Mouse (Mus musculus) small intestine, adult 2 months (tissue): ENCODE measurements at regions not wholly inside any gene's neighbourhood (a gene's known extent, or its start where the extent isn't known, plus 50 kb on each side); places are given as distances from the start of the nearest gene placed in this dataset.

Experiments
- H3K27ac ChIP-seq: fragments of 200-500 bp; 2 replicates; pipeline ENCODE4 v1.5.1; 2012; ENCODE audit warnings: low read depth, low read length, control low read depth, inconsistent platforms; ENCODE audit not compliant: insufficient read depth
- H3K27me3 ChIP-seq: fragments of 200-500 bp; 2 replicates; pipeline ENCODE4 v1.6.1; 2012; ENCODE audit warnings: mild to moderate bottlenecking, moderate library complexity, low read length, inconsistent platforms; ENCODE audit not compliant: control insufficient read depth, insufficient read depth
- H3K36me3 ChIP-seq: fragments of 200-500 bp; 2 replicates; pipeline ENCODE4 v1.6.1; 2012; ENCODE audit warnings: mild to moderate bottlenecking, low read length, control low read depth, inconsistent platforms; ENCODE audit not compliant: control insufficient read depth, insufficient read depth
- H3K4me1 ChIP-seq: fragments of 200-500 bp; 2 replicates; pipeline ENCODE4 v1.6.1; 2012; ENCODE audit warnings: low read length, inconsistent platforms, mixed read lengths; ENCODE audit not compliant: control insufficient read depth, insufficient read depth, insufficient read length
- H3K4me3 ChIP-seq: fragments of 200-500 bp; 2 replicates; pipeline ENCODE4 v1.5.1; 2012; ENCODE audit warnings: low read depth, mild to moderate bottlenecking, control low read depth, inconsistent platforms, low read length, moderate library complexity
- CTCF ChIP-seq: fragments of 200-500 bp; IDR thresholded peaks from 2 replicates; pipeline ENCODE4 v1.5.1; 2012; ENCODE audit warnings: low read depth, mild to moderate bottlenecking, control low read depth, inconsistent platforms, low read length, moderate library complexity, mixed read lengths; ENCODE audit not compliant: insufficient replicate concordance, insufficient read length; ENCODE audit errors: extremely low read depth
- POLR2A ChIP-seq: fragments of 200-500 bp; IDR thresholded peaks from 2 replicates; pipeline ENCODE4 v1.6.1; 2012; ENCODE audit warnings: low read depth, mild to moderate bottlenecking, control low read depth, inconsistent platforms, low read length, moderate library complexity
- WGBS: fragments of 180-500 bp; shearing (Covaris S2); methylation state at CpG from one replicate; pipeline ENCODE4 v1.1.7; 2018; 5-methylcytosine and 5-hydroxymethylcytosine counted together

DNA sequence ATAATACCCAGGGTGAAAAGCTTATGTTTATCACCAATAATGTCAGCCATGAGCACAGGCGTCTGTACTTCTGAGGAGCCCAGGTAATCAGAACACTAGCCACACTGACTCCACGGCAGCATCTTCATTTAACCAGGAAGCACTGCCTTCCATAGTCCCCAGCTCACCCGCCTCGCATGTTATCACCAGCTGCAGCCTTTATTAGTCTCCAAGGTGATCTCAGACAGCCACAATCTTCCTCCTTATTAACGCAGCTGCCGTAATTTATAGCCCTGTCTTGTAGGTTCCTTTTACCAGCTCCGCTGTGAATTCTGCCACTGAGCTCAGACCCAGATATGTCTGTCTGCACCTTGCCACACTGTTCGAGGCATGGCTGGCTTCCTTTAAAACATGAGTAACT lies 127.2 kb upstream of the Sh3bp4 start:
- 21% methylated on average over 8 of the region's 8 CpGs for WGBS

DNA sequence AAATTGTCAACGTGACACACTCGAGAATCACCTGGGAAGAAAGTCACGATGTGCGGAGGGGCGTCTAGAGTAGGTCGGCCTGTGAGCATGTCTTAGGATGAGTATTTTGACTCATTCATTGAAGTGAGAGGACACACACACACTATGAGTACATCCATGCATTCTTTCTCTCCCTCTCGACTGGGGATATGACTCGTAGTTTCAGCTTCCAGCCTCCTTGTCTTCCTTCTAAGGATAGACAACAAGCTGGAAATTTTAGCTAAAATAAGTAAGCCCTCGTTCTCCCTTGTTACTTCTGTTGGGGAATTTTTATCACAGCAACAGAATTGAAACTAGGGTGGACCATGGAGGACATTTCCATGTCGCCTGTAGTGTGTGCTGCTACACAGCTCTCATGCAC lies 124.3 kb upstream of the Sh3bp4 start:
- TF ChIP-seq POLR2A (no peak), CTCF (no peak)
- Histone ChIP-seq H3K36me3 (no peaks in the 10 kb centered on the region), H3K27ac (no peak overlapping the region), H3K4me3 (no peak overlapping the region), H3K27me3 (no peaks in the 10 kb centered on the region), H3K4me1 (no peaks in the 10 kb centered on the region)
- WGBS: 89% methylated on average over 10 of the region's 10 CpGs

More for the DNA sequence above, 127.2 kb upstream of the Sh3bp4 start:
- Histone ChIP-seq H3K27me3 (no peaks in the 10 kb centered on the region), H3K27ac (no peak overlapping the region), H3K4me3 (no peak overlapping the region), H3K4me1 (no peaks in the 10 kb centered on the region), H3K36me3 (no peaks in the 10 kb centered on the region)
- TF ChIP-seq POLR2A (no peak), CTCF (no peak)

DNA sequence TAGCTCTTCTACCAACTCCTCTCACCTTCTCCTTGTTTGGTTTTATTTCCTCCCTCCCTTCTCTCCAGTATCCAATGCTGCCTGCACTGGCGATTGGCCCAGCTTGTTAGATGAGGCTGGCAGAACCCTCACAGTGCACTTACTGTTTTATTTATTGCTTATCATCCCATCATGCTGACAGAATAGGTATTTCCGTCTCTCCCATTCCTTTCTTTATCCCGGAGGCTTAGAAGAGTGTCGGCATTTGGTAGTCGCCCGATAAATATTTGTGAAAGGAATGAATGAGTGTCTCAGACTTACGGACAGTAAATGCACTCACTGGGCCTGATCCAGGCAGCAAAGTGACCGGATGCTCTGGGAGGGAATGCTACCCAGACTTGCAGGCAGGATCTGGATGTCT lies 123.8 kb upstream of the Sh3bp4 start:
- WGBS: 71% methylated on average over 8 of the region's 8 CpGs
- no peaks in the 10 kb centered on the region for H3K4me1 ChIP-seq

DNA sequence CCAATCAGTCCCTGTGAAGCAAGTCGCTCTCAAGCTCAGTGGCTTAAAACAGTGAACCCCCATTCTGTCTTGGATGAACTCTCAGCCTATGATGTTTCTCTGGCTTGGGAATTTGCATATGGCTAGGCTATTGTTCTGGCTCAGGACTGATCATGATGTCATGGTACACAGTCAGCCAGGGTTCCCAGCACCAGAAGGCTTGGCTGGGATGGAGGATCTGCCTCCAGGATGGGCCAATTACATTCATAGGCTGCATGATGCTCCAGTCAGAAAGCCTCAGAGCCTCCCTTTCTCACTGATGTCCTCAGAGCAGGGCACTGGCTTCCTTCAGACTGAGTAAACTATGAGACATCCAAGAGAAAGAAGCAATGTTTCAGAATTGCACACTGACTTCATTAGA lies 120.3 kb upstream of the Sh3bp4 start:
- Histone ChIP-seq H3K4me3 (no peak overlapping the region), H3K27ac (no peak overlapping the region), H3K4me1 (peaks cover 2% of the 10 kb centered on the region; the same call in 1 of the 2 replicates), H3K36me3 (no peaks in the 10 kb centered on the region), H3K27me3 (no peaks in the 10 kb centered on the region)
- no peak for TF ChIP-seq POLR2A
- no peak for TF ChIP-seq CTCF
- WGBS: 77% methylated on average over 1 of the region's 1 CpGs

More for the DNA sequence above, 123.8 kb upstream of the Sh3bp4 start:
- H3K4me3 ChIP-seq: no peak overlapping the region
- no peaks in the 10 kb centered on the region for H3K27me3 ChIP-seq
- no peak overlapping the region for H3K27ac ChIP-seq
- no peaks in the 10 kb centered on the region for H3K36me3 ChIP-seq
- TF ChIP-seq POLR2A: no peak
- no peak for TF ChIP-seq CTCF

DNA sequence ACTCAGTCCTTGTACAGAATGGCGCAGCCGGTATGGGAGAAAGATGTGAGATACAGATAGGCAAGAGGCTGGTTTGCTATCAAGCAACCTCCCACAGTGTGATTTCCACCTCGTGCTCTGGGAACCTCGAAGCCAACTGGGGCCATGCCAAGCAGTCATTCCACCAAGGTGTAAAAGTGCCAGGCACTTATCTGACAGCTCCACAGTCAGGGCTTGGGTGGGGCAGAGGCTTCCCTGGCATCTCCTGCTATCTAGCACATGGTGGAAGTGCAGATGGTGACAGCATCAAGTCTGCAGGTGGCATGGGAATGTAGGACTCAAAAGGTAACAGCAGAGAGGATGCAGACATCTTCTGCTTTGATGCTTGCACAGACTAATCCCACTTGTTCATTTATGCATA lies 116.7 kb upstream of the Sh3bp4 start:
- Histone ChIP-seq H3K36me3 (no peaks in the 10 kb centered on the region), H3K4me1 (peaks cover 2% of the 10 kb centered on the region; the same call in 1 of the 2 replicates), H3K27me3 (no peaks in the 10 kb centered on the region), H3K4me3 (no peak overlapping the region), H3K27ac (no peak overlapping the region)
- 49% methylated on average over 4 of the region's 4 CpGs for WGBS
- TF ChIP-seq POLR2A (no peak), CTCF (no peak)

DNA sequence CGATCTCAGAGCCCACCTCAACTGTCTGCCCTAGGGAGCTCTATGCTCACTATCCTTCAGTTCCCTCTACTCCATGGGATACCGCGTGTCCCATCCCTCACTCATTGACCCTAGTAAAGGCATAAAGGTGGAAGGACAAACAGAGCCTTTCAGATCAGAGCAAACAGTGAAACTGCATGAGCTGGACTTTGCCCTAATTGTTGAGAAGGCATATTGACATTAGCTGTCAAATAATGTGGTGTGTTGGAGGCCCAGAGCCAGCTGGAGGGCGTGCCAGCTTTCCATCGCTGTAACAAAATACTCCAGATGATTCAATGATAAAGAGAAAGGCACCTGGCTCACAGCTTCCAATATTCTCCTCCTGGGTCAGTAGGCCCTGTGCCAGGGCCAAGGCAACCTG lies 115.4 kb upstream of the Sh3bp4 start:
- Histone ChIP-seq H3K27ac (no peak overlapping the region), H3K27me3 (no peaks in the 10 kb centered on the region), H3K4me3 (no peak overlapping the region), H3K36me3 (no peaks in the 10 kb centered on the region), H3K4me1 (peaks cover 2% of the 10 kb centered on the region; the same call in 1 of the 2 replicates)
- 27% methylated on average over 5 of the region's 5 CpGs for WGBS
- TF ChIP-seq CTCF (no peak; the same call in 1 of the 2 replicates), POLR2A (no peak)

DNA sequence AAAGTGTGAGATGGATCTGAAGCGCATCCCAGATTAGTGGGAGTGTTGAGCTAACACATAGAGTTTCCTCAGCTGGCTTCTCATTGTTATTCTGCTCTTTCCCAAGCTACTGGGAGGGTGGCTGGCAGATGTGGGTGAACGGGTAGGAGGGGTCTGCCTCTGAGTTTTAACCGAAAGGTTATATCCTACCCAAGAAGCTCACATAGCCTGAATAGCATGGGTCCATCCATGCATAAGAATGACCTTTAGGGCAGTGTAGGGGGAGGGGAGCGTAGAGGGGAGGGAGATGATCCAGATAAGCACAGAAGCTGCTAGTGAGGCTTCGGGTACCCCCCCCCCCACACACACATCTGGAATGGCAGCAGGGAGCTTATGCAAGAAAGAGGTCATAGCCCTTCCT lies 113.2 kb upstream of the Sh3bp4 start:
- WGBS: 88% methylated on average over 5 of the region's 5 CpGs

DNA sequence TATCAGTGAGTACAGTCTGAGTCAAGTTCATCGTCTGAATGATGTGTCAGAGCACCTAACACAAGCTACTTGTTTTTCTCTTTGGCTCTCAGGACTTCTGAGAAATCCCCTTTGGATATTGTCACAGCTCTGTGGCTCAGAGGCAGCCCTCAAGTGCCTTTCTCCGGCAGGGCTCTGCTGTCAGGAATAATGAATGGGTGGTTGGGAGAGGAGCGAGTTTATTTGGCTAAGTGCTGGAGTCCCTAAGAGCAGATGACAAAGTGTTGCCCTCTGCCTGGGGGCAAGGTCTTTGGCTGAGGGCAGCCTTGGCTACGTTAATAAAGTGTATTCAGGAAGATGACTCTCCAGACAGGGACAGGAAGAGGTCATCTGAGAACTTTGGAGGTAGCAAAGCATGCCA lies 110.5 kb upstream of the Sh3bp4 start:
- no peaks in the 10 kb centered on the region; the same call in 1 of the 2 replicates for H3K4me1 ChIP-seq
- no peaks in the 10 kb centered on the region for H3K36me3 ChIP-seq
- no peak overlapping the region for H3K27ac ChIP-seq
- no peak overlapping the region for H3K4me3 ChIP-seq
- 59% methylated on average over 4 of the region's 4 CpGs for WGBS
- TF ChIP-seq POLR2A: no peak
- TF ChIP-seq CTCF: no peak
- no peaks in the 10 kb centered on the region for H3K27me3 ChIP-seq

More for the DNA sequence above, 113.2 kb upstream of the Sh3bp4 start:
- Histone ChIP-seq H3K27me3 (no peaks in the 10 kb centered on the region), H3K27ac (no peak overlapping the region), H3K36me3 (no peaks in the 10 kb centered on the region), H3K4me3 (no peak overlapping the region), H3K4me1 (peaks cover 2% of the 10 kb centered on the region; the same call in 1 of the 2 replicates)
- TF ChIP-seq POLR2A (no peak), CTCF (no peak)
